Mouse (Mus musculus): Measurements from ENCODE around the gene Taf7l.

- TF ChIP-seq POLR2A (IDR thresholded peaks at IDR 0.05; ENCODE audit: insufficient read depth, low read depth, low read length) (no peak), CTCF (IDR thresholded peaks at IDR 0.05; ENCODE audit: insufficient read depth, low read depth, low read length) (no peak)
These were observed at the start of gene Taf7l for GRCm38 (mm10) chrX:134476290-134476689.

Measured in olfactory bulb, adult 2 months (tissue).